19 mouse cellular contexts compared by ENCODE assay signal in genomic region chr3:97801178-97801699, GRCm38 (mm10).
DNase-seq lines count a peak whose midpoint lies in the region; ATAC-seq lines count a peak whose summit lies in the region.
"Had no signal": no experiment of that assay in that cellular context is flagged by ENCODE, and none has a peak within 500 bp of the region (broad histone marks: within the 10 kb centered on the region; RNA-seq: fewer than 3 reads in every experiment).

No protein-coding gene starts in this region.

- H3K36me3 ChIP-seq in kidney, embryonic 14.5 days (ENCODE audit: control insufficient read depth, insufficient read depth, low read length): no peaks in the 10 kb centered on the region
- H3K36me3 ChIP-seq in heart, embryonic 16.5 days (ENCODE audit: control insufficient read depth, insufficient read depth): no peaks in the 10 kb centered on the region
- H3K36me3 ChIP-seq: hindbrain, embryonic 12.5 days; limb, embryonic 15.5 days had no signal

- no peaks in the 10 kb centered on the region for H3K27me3 ChIP-seq in kidney, embryonic 14.5 days (ENCODE audit: control insufficient read depth, insufficient read depth, low read length)
- no peaks in the 10 kb centered on the region for H3K27me3 ChIP-seq in heart, embryonic 16.5 days (ENCODE audit: control insufficient read depth, insufficient read depth, low read length)
- H3K27me3 ChIP-seq: forebrain, embryonic 13.5 days; hindbrain, embryonic 12.5 days; limb, embryonic 15.5 days had no signal

- 0 out of 2 replicates have a peak, but pooled peaks cover 3% of the 10 kb centered on the region for H3K4me1 ChIP-seq in kidney, embryonic 14.5 days (ENCODE audit: control insufficient read depth, insufficient read depth, low read length)
- peaks cover 71% of the 10 kb centered on the region for H3K4me1 ChIP-seq in heart, embryonic 16.5 days (ENCODE audit: control insufficient read depth, insufficient read depth, low read length)
- H3K4me1 ChIP-seq: forebrain, embryonic 13.5 days; hindbrain, embryonic 12.5 days had no signal

- ATAC-seq in kidney, embryonic 14.5 days (ENCODE audit: low FRiP score, low TSS enrichment): peak; percentile 60; the same call in 1 of the 2 replicates
- no peak for ATAC-seq in heart, embryonic 16.5 days (replicated peaks; ENCODE audit: extremely low read depth, insufficient read depth, low FRiP score)
- no peak for ATAC-seq in megakaryocyte progenitor cell, adult 5-6 weeks (replicated peaks; ENCODE audit: poor library complexity)
- ATAC-seq: forebrain, embryonic 13.5 days; liver, postnatal 0 days; midbrain, embryonic 16.5 days had no signal

- H3K4me3 ChIP-seq in kidney, embryonic 14.5 days (ENCODE audit: low read length): no peak overlapping the region
- no peak overlapping the region for H3K4me3 ChIP-seq in heart, embryonic 16.5 days (ENCODE audit: low read length)
- H3K4me3 ChIP-seq: erythroblast, embryonic 14.5 days; forebrain, embryonic 13.5 days; hindbrain, embryonic 12.5 days; limb, embryonic 15.5 days had no signal

- DNase-seq in heart, adult 11 months: peak; percentile 50
- DNase-seq in heart, adult 9 months (ENCODE audit: low spot score in 2 of 2): no peak
- DNase-seq in kidney, adult 9 months: no peak
- DNase-seq in A20 (ENCODE audit: low read depth, low spot score): peak; percentile 26
- no peak for DNase-seq in left cerebral cortex, postnatal 10 days (ENCODE audit: extremely low spot score in 1 of 2, low spot score in 2 of 2)
- DNase-seq: cerebellum, adult 18-20 months; kidney, adult 2 months; liver, postnatal 0 days; lung, postnatal 10 days; right cerebral cortex, adult 18-20 months; thymus, postnatal 25 days had no signal

- no peak overlapping the region for H3K27ac ChIP-seq in kidney, embryonic 14.5 days (ENCODE audit: low read depth, low read length)
- peak overlapping the region; percentile 78 for H3K27ac ChIP-seq in heart, embryonic 16.5 days (ENCODE audit: low read length)
- H3K27ac ChIP-seq: forebrain, embryonic 13.5 days; hindbrain, embryonic 12.5 days had no signal

- H3K4me2 ChIP-seq in kidney, embryonic 14.5 days (replicated peaks; ENCODE audit: low read depth, low read length): no peak overlapping the region
- peak overlapping the region; percentile 14; the same call in 1 of the 2 replicates for H3K4me2 ChIP-seq in heart, embryonic 16.5 days (ENCODE audit: low read depth, low read length)
- H3K4me2 ChIP-seq: forebrain, embryonic 13.5 days; hindbrain, embryonic 12.5 days; limb, embryonic 15.5 days had no signal

- intact Hi-C loops in left cerebral cortex, postnatal 10 days (cut with DNase I): no loop called here

- no peak overlapping the region for H3K9ac ChIP-seq in kidney, embryonic 14.5 days (ENCODE audit: low read depth, low read length)
- H3K9ac ChIP-seq in heart, embryonic 16.5 days (ENCODE audit: low read length): peak overlapping the region; percentile 28
- H3K9ac ChIP-seq: forebrain, embryonic 13.5 days; hindbrain, embryonic 12.5 days; limb, embryonic 15.5 days; liver, postnatal 0 days had no signal

- no peaks in the 10 kb centered on the region for H3K9me3 ChIP-seq in kidney, embryonic 14.5 days (ENCODE audit: control insufficient read depth, low read length)
- no peaks in the 10 kb centered on the region for H3K9me3 ChIP-seq in heart, embryonic 16.5 days (replicated peaks; ENCODE audit: control insufficient read depth, low read length)
- H3K9me3 ChIP-seq: forebrain, embryonic 13.5 days; hindbrain, embryonic 12.5 days; limb, embryonic 15.5 days had no signal

- WGBS in kidney, embryonic 14.5 days: 29% methylated on average over 3 of the region's 3 CpGs
- WGBS in heart, embryonic 16.5 days: 42% methylated on average over 3 of the region's 3 CpGs

Comparison
In these comparisons a context has a peak if more than half of its experiments do, and no peak if none do; other contexts are left out.
1. DNase-seq: peak in heart, adult 11 months (single experiment) and A20 (single experiment); none in heart, adult 9 months (0 of 2), kidney, adult 9 months (single experiment) and left cerebral cortex, postnatal 10 days (0 of 2).